Mouse (Mus musculus): ENCODE results near the gene Plod3. TPM values are rescaled to one million over a fixed set of nuclear protein-coding genes. Genes with fewer than 3 reads are reported as not detected.
"Not testable (repeated sequence)": the region's sequence is repeated elsewhere in the genome, so short reads cannot be mapped to it uniquely, and the experiment has no call there.

Gene Plod3
- total and polyA plus RNA-seq, 3 experiments: 56.0 to 62.8 TPM; not detected in 1

DNA sequence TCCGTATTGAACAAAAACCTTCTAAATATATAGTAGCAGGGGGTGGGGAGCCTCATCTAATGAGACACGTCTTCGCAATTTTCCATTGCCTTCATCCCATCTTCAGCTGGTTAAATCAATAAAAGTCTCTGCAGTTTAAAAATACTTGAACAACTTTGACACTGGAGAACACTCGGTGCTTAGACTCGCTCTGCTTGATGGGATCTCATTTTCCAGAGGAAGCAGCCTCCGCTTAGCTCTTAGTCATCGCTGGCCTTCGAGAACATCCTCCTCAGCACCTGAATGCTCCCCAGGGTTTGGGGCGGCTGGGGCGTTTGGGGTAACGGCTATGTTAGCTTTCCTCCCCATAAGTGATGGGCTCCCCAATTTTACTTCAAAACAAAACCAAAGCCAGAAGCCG, 41.7 kb upstream of the Plod3 start:
- Histone ChIP-seq H3K79me2 (ENCODE audit: control insufficient read depth, insufficient read depth, low read length, poor library complexity) (no peaks in the 10 kb centered on the region), H3K36me3 (ENCODE audit: control insufficient read depth in 1 of 2, insufficient read depth in 2 of 2, low read length in 2 of 2) (no peaks in the 10 kb centered on the region), H3K4me3 (ENCODE audit: control insufficient read depth in 1 of 2, insufficient read depth in 1 of 2, low read depth in 2 of 2, low read length in 2 of 2) (no peak overlapping the region), H3K27me3 (ENCODE audit: control insufficient read depth in 1 of 2, insufficient read depth in 2 of 2, low read length in 2 of 2) (no peaks in the 10 kb centered on the region), H3K4me1 (ENCODE audit: control insufficient read depth in 1 of 2, insufficient read depth in 2 of 2, low read length in 2 of 2) (no peaks in the 10 kb centered on the region), H3K9me3 (replicated peaks; ENCODE audit: insufficient read depth, low read length) (no peaks in the 10 kb centered on the region), H3K9ac (ENCODE audit: control insufficient read depth, low read depth, low read length, poor library complexity, severe bottlenecking) (no peak overlapping the region), H3K27ac (ENCODE audit: control insufficient read depth, low read depth, low read length) (no peak overlapping the region)
- TF ChIP-seq MAZ (IDR thresholded peaks at IDR 0.05; ENCODE audit: low read depth, low read length) (no peak), HCFC1 (IDR thresholded peaks at IDR 0.05; ENCODE audit: low read depth, low read length) (no peak), SIN3A (IDR thresholded peaks at IDR 0.05; ENCODE audit: low read length) (no peak), E2F4 (IDR thresholded peaks at IDR 0.05; ENCODE audit: borderline replicate concordance, low read depth, low read length) (no peak)
- no peak for DNase-seq (ENCODE audit: low read depth, low spot score)

DNA sequence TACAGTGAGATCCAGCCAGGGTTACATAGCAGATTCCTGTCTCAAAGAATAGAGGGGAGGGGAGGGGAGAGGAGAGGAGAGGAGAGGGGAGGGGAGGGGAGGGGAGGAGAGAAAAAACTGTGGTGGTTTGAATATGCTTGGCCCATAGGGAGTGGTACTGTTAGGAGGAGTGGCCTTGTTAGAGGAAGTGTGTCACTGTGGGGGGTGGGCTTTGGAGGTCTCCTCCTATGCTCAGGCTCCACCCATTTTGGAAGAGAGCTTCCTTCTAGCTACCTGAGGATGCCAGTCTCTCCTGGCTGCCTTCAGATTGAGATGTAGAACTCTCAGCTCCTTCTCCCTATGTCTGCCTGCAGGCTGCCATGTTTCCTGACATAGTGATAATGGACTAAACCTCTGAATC, 38.9 kb upstream of the Plod3 start:
- Histone ChIP-seq H3K4me1 (ENCODE audit: control insufficient read depth in 1 of 2, insufficient read depth in 2 of 2, low read length in 2 of 2) (peaks cover 0 to 6% of the 10 kb centered on the region in 2 experiments; a peak in 1 of 4 replicates), H3K79me2 (ENCODE audit: control insufficient read depth, insufficient read depth, low read length, poor library complexity) (no peaks in the 10 kb centered on the region), H3K27ac (ENCODE audit: control insufficient read depth, low read depth, low read length) (no peak overlapping the region), H3K36me3 (ENCODE audit: control insufficient read depth in 1 of 2, insufficient read depth in 2 of 2, low read length in 2 of 2) (peaks cover 0 to 5% of the 10 kb centered on the region in 2 experiments; a peak in 1 of 4 replicates), H3K9ac (ENCODE audit: control insufficient read depth, low read depth, low read length, poor library complexity, severe bottlenecking) (no peak overlapping the region), H3K4me3 (ENCODE audit: control insufficient read depth in 1 of 2, insufficient read depth in 1 of 2, low read depth in 2 of 2, low read length in 2 of 2) (no peak overlapping the region), H3K9me3 (replicated peaks; ENCODE audit: insufficient read depth, low read length) (no peaks in the 10 kb centered on the region), H3K27me3 (ENCODE audit: control insufficient read depth in 1 of 2, insufficient read depth in 2 of 2, low read length in 2 of 2) (no peaks in the 10 kb centered on the region)
- no peak for DNase-seq (ENCODE audit: low read depth, low spot score)
- TF ChIP-seq GATA1 (IDR thresholded peaks at IDR 0.05; ENCODE audit: low read depth, low read length) (no peak), POLR2AphosphoS2 (IDR thresholded peaks at IDR 0.05; ENCODE audit: low read length) (no peak), POLR2AphosphoS5 (IDR thresholded peaks at IDR 0.05; ENCODE audit: borderline replicate concordance, low read depth, low read length) (no peak), HCFC1 (IDR thresholded peaks at IDR 0.05; ENCODE audit: low read depth, low read length) (no peak), ELF1 (IDR thresholded peaks at IDR 0.05; ENCODE audit: low read depth, low read length) (no peak), UBTF (IDR thresholded peaks at IDR 0.05; ENCODE audit: borderline replicate concordance, insufficient read depth, low read depth, low read length) (no peak), ZC3H11A (IDR thresholded peaks at IDR 0.05; ENCODE audit: low read depth, low read length) (no peak), KAT2A (conservative IDR thresholded peaks at IDR 0.05; ENCODE audit: low read depth, low read length) (no peak), MAZ (IDR thresholded peaks at IDR 0.05; ENCODE audit: low read depth, low read length) (no peak), USF2 (IDR thresholded peaks at IDR 0.05; ENCODE audit: borderline replicate concordance in 1 of 2, insufficient read depth in 1 of 2, low read depth in 1 of 2, low read length in 2 of 2) (no peak), BHLHE40 (IDR thresholded peaks at IDR 0.05; ENCODE audit: borderline replicate concordance, low read depth, low read length) (no peak), MAFK (IDR thresholded peaks at IDR 0.05; ENCODE audit: borderline replicate concordance, low read depth, low read length) (no peak), MYB (IDR thresholded peaks at IDR 0.05; ENCODE audit: low read depth, low read length) (no peak), USF1 (IDR thresholded peaks at IDR 0.05; ENCODE audit: low read depth, low read length) (no peak), CHD1 (IDR thresholded peaks at IDR 0.05; ENCODE audit: low read depth, low read length) (no peak), MAX (IDR thresholded peaks at IDR 0.05; ENCODE audit: low read length) (no peak), GABPA (IDR thresholded peaks at IDR 0.05; ENCODE audit: low read depth, low read length) (no peak), MYC (IDR thresholded peaks at IDR 0.05; ENCODE audit: low read depth, low read length) (no peak)

DNA sequence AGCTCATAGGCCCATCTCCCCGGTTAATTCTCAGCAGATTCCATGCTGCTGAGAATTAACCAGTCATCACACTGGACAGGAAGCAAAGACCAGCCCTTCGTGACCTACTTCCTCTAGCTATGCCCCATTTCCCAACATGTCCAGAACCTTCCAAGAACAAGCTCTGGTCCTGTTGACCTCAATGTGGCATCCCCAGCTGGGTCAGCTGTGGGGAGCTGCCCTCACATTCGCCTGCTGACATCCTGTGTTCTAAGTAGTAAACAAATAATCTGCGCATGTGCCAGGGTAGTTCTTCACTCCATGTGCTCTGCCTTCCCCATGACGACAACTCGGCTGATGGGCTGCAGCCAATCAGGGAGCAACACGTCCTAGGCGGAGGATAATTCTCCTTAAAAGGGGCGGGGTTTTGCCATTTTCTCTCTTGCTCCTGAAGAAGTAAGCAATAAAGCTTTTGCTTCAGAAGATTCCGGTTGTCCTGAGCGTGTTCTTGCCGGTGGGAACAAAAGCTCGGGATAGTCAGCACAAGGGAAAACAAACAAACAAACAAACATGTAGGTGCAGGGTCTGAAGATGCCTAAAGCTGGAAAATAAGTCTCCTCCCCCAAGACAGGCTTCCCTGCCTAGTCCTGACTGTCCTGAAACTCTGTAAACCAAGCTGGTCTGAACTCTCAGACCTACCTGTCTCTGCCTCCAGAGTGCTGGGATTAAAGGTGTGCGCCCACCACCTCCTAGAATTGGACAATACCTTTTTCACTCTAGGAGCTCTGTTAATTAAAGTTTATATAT, 37.1 kb upstream of the Plod3 start:
- not testable (repeated sequence) for DNase-seq (ENCODE audit: low read depth, low spot score); H3K27ac ChIP-seq (ENCODE audit: control insufficient read depth, low read depth, low read length); H3K27me3 ChIP-seq (ENCODE audit: control insufficient read depth in 1 of 2, insufficient read depth in 2 of 2, low read length in 2 of 2); H3K4me3 ChIP-seq (ENCODE audit: control insufficient read depth in 1 of 2, insufficient read depth in 1 of 2, low read depth in 2 of 2, low read length in 2 of 2); H3K9me3 ChIP-seq (replicated peaks; ENCODE audit: insufficient read depth, low read length); H3K9ac ChIP-seq (ENCODE audit: control insufficient read depth, low read depth, low read length, poor library complexity, severe bottlenecking)
- peaks cover 13% of the 10 kb centered on the region for H3K79me2 ChIP-seq (ENCODE audit: control insufficient read depth, insufficient read depth, low read length, poor library complexity)
- H3K36me3 ChIP-seq (ENCODE audit: control insufficient read depth in 1 of 2, insufficient read depth in 2 of 2, low read length in 2 of 2): peaks cover 0 to 11% of the 10 kb centered on the region in 2 experiments; a peak in 2 of 4 replicates
- H3K4me1 ChIP-seq (ENCODE audit: control insufficient read depth in 1 of 2, insufficient read depth in 2 of 2, low read length in 2 of 2): peaks cover 0 to 13% of the 10 kb centered on the region in 2 experiments; a peak in 2 of 4 replicates
